Mouse (Mus musculus) hindbrain, embryonic 12.5 days (tissue): ENCODE data around the gene Gpatch8. TPM values are rescaled to one million over a fixed set of nuclear protein-coding genes. Genes with fewer than 3 reads are reported as not detected.
A peak's percentile ranks its signal among the peaks of the same experiment; 100 is the strongest.

Experiments used
- ATAC-seq: fragments of 200-750 bp; cut with Nextera tagmentation; 2 replicates; pipeline ENCODE4 v1.8.0; 2017; ENCODE audit warnings: moderate TSS enrichment; ENCODE audit not compliant: low FRiP score
- H3K27ac ChIP-seq: fragments of 300-500 bp; sonication (generic); 2 replicates; pipeline ENCODE4 v1.5.1; 2016; ENCODE audit warnings: mild to moderate bottlenecking
- H3K27me3 ChIP-seq: fragments of 300-500 bp; sonication (generic); 2 replicates; pipeline ENCODE4 v1.6.1; 2016; ENCODE audit warnings: mild to moderate bottlenecking
- H3K36me3 ChIP-seq: fragments of 300-500 bp; sonication (generic); 2 replicates; pipeline ENCODE4 v1.6.1; 2016; ENCODE audit warnings: mild to moderate bottlenecking
- H3K4me1 ChIP-seq: fragments of 300-500 bp; sonication (generic); 2 replicates; pipeline ENCODE4 v1.6.1; 2016
- H3K4me2 ChIP-seq: fragments of 300-500 bp; sonication (generic); replicated peaks from 2 replicates; pipeline ENCODE4 v1.6.1; 2016; ENCODE audit warnings: mild to moderate bottlenecking
- H3K4me3 ChIP-seq: fragments of 300-500 bp; sonication (generic); 2 replicates; pipeline ENCODE4 v1.5.1; 2016; ENCODE audit warnings: mild to moderate bottlenecking
- H3K9ac ChIP-seq: fragments of 300-500 bp; sonication (generic); 2 replicates; pipeline ENCODE4 v1.6.1; 2016; ENCODE audit warnings: mild to moderate bottlenecking, moderate library complexity
- H3K9me3 ChIP-seq: fragments of 300-500 bp; sonication (generic); replicated peaks from 2 replicates; pipeline ENCODE4 v1.6.1; 2016; ENCODE audit warnings: mild to moderate bottlenecking
- WGBS: fragments of 180-500 bp; shearing (Covaris S2); methylation state at CpG from one replicate; pipeline ENCODE4 v1.1.7; 2016; 5-methylcytosine and 5-hydroxymethylcytosine counted together
- polyA plus RNA-seq: library from polyadenylated mRNA; unstranded; fragments of >200 nt; fragmentation: Nextera tagmentation; extraction: Ambion mirVana; gene quantifications from 2 replicates; pipeline ENCODE4 v1.2.1, GENCODE M21; 2016

The Gpatch8 gene
- polyA plus RNA-seq, 1 experiment from 2014 or later: 74.6 TPM

- H3K27ac ChIP-seq: no peak overlapping the region
- no peak overlapping the region; the same call in 1 of the 2 replicates for H3K4me2 ChIP-seq
- H3K27me3 ChIP-seq: peaks cover 26% of the 10 kb centered on the region
- peaks cover 44% of the 10 kb centered on the region for H3K4me1 ChIP-seq
- H3K9ac ChIP-seq: no peak overlapping the region
- peaks cover 48% of the 10 kb centered on the region for H3K36me3 ChIP-seq
- H3K4me3 ChIP-seq: no peak overlapping the region
- WGBS: 67% methylated on average over 12 of the region's 12 CpGs
- ATAC-seq: no peak
- no peaks in the 10 kb centered on the region for H3K9me3 ChIP-seq
Measured at GRCm38 (mm10) chr11:102443740-102444139, 112.5 kb downstream of the Gpatch8 start.

- no peak overlapping the region for H3K27ac ChIP-seq
- ATAC-seq: no peak
- peaks cover 64% of the 10 kb centered on the region for H3K36me3 ChIP-seq
- WGBS: 83% methylated on average over 6 of the region's 6 CpGs
- no peak overlapping the region for H3K4me2 ChIP-seq
- no peak overlapping the region for H3K4me3 ChIP-seq
- no peaks in the 10 kb centered on the region for H3K9me3 ChIP-seq
- peaks cover 19% of the 10 kb centered on the region for H3K27me3 ChIP-seq
- peaks cover 48% of the 10 kb centered on the region for H3K4me1 ChIP-seq
- no peak overlapping the region for H3K9ac ChIP-seq
Measured at GRCm38 (mm10) chr11:102442089-102442488, 114.1 kb downstream of the Gpatch8 start.

DNA sequence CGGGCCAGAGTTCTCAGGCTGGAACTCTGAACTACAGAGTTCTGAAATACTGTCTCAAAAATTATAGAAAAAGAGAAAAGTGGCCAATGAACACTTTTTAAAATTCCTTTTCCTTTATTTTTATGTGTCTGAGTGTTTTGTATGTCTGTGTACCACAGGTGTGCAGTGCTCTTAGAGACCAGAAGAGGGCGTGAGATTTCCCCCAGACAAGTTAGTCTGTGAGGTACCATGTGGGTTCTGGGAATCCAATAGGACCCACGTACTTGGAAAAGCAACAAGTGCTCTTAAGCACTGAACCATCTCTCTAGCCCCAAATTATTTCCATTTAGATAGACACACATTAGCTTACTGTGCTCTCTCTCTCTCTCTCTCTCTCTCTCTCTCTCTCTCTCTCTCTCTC is 114.8 kb downstream of the Gpatch8 start:
- Histone ChIP-seq H3K9me3 (no peaks in the 10 kb centered on the region), H3K9ac (no peak overlapping the region), H3K27me3 (peaks cover 19% of the 10 kb centered on the region), H3K4me2 (no peak overlapping the region), H3K4me1 (peaks cover 52% of the 10 kb centered on the region), H3K4me3 (no peak overlapping the region), H3K36me3 (peaks cover 68% of the 10 kb centered on the region), H3K27ac (no peak overlapping the region)
- no peak for ATAC-seq
- 85% methylated on average over 3 of the region's 3 CpGs for WGBS

DNA sequence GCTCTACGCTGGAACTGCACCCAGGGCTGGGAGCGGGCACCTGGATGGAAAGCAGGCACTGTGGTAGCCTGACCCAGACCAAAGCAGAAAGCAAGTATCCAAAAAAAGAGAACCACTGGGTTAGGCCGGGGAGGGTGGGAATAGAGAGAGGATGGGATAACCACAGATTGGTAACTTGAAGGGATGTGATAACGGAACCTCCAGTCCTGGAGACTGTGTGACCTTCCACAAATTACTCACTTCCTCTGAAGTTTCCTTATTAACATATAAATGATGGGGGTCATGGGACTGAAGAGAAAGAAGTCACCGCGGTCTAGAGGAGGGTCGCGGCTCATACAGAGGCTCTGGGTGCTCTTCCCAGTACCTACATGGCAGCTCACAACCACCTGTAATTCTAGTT is 115.9 kb downstream of the Gpatch8 start:
- Histone ChIP-seq H3K4me1 (peaks cover 47% of the 10 kb centered on the region), H3K36me3 (peaks cover 80% of the 10 kb centered on the region), H3K27me3 (peaks cover 19% of the 10 kb centered on the region), H3K9me3 (no peaks in the 10 kb centered on the region), H3K27ac (no peak overlapping the region), H3K9ac (no peak overlapping the region), H3K4me3 (no peak overlapping the region), H3K4me2 (no peak overlapping the region)
- no peak for ATAC-seq
- WGBS: 84% methylated on average over 8 of the region's 8 CpGs

- WGBS: 78% methylated on average over 14 of the region's 14 CpGs
- H3K27me3 ChIP-seq: peaks cover 19% of the 10 kb centered on the region
- peaks cover 43% of the 10 kb centered on the region for H3K4me1 ChIP-seq
- no peak overlapping the region for H3K4me3 ChIP-seq
- peaks cover 86% of the 10 kb centered on the region for H3K36me3 ChIP-seq
- ATAC-seq: no peak
- no peak overlapping the region for H3K27ac ChIP-seq
- no peak overlapping the region; the same call in 1 of the 2 replicates for H3K4me2 ChIP-seq
- H3K9me3 ChIP-seq: no peaks in the 10 kb centered on the region
- H3K9ac ChIP-seq: no peak overlapping the region
Measured at GRCm38 (mm10) chr11:102439093-102440082, 116.8 kb downstream of the Gpatch8 start.

- 6% methylated on average over 77 of the region's 77 CpGs for WGBS
- Histone ChIP-seq H3K9me3 (no peaks in the 10 kb centered on the region), H3K9ac (peak overlapping the region; percentile 64), H3K27me3 (peaks cover 19% of the 10 kb centered on the region), H3K36me3 (peaks cover 83% of the 10 kb centered on the region), H3K4me2 (peak overlapping the region; percentile 63), H3K27ac (peak overlapping the region; percentile 71), H3K4me3 (peak overlapping the region; percentile 36), H3K4me1 (peaks cover 41% of the 10 kb centered on the region)
- no peak for ATAC-seq
Measured at GRCm38 (mm10) chr11:102438212-102439092, 117.7 kb downstream of the Gpatch8 start.

DNA sequence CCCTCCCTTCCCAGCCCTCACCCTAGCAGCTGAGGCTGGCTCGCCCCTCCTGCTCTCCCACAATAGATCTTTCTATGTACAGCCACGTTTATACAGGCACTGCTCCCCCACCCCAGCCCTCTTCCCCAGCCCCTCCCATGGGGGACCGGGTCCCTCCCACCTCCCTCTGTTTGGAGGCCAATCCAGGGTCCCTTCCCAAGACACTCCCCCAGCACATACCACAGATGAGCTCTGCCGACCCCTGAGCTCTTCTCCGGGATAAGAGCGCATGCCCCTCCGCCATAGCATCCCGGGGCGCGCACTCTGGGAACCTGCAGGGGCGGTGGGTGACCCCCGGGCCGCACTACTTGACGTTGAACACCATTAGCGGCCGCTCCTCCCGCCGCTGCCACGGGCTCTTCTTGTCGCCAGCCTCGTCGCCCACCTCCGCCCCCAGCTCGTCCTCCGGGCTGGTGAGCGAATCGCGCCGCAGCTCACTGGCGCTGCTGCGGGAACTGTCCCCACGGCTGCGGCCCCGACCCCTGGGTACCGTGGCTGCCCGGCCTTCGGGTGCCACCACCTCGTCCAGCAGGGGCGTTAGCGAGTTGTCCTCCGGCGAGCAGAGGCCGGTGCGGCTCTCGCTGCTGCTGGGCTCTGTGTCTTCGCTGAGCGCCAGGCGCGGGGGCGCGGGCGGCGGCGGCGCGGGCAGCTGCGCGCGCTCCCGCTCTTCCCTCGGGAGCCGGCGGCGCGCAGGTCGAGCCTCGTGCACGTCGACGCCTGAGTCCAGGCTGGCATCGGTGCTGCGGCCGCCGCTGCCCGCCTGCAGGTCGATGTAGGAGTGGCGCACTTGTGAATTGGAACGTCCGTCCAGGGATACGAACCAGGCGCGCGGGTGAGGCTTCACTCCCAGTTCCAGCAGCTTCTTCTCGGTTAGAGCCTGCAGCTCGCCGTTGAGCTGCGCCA is 118.8 kb downstream of the Gpatch8 start:
- Histone ChIP-seq H3K9ac (peak overlapping the region; percentile 64), H3K4me2 (peak overlapping the region; percentile 63), H3K4me3 (peak overlapping the region; percentile 36), H3K36me3 (peaks cover 75% of the 10 kb centered on the region), H3K27ac (peak overlapping the region; percentile 71), H3K27me3 (peaks cover 19% of the 10 kb centered on the region), H3K9me3 (no peaks in the 10 kb centered on the region), H3K4me1 (peaks cover 41% of the 10 kb centered on the region)
- WGBS: 3% methylated on average over 84 of the region's 87 CpGs
- ATAC-seq: peak; percentile 46

- no peak overlapping the region for H3K4me2 ChIP-seq
- no peak overlapping the region for H3K9ac ChIP-seq
- H3K4me1 ChIP-seq: peaks cover 46% of the 10 kb centered on the region
- no peak for ATAC-seq
- H3K9me3 ChIP-seq: no peaks in the 10 kb centered on the region
- H3K36me3 ChIP-seq: peaks cover 65% of the 10 kb centered on the region
- H3K27me3 ChIP-seq: peaks cover 19% of the 10 kb centered on the region
- 83% methylated on average over 10 of the region's 10 CpGs for whole genome bisulfite sequencing
- no peak overlapping the region for H3K4me3 ChIP-seq
- no peak overlapping the region for H3K27ac ChIP-seq
Measured at GRCm38 (mm10) chr11:102436471-102436790, 119.8 kb downstream of the Gpatch8 start.

DNA sequence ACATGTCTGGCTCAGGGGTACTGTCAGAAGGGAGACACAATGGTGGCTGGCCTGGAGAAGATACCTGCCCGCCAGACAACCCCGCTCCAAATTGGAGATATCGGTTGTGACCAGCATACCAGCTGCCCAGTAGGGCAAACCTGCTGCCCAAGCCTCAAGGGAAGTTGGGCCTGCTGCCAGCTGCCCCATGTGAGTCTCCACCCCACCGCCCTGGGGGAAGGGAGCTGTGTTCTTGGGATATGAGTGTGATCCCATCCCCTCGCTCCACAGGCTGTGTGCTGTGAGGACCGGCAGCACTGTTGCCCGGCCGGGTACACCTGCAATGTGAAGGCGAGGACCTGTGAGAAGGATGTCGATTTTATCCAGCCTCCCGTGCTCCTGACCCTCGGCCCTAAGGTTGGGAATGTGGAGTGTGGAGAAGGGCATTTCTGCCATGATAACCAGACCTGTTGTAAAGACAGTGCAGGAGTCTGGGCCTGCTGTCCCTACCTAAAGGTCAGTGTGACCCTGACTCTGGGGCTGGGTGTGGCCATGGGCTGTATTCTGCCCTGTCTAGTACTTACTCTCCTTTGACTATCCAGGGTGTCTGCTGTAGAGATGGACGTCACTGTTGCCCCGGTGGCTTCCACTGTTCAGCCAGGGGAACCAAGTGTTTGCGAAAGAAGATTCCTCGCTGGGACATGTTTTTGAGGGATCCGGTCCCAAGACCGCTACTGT is 120.3 kb downstream of the Gpatch8 start:
- peaks cover 60% of the 10 kb centered on the region for H3K36me3 ChIP-seq
- H3K27ac ChIP-seq: no peak overlapping the region
- peaks cover 46% of the 10 kb centered on the region for H3K4me1 ChIP-seq
- H3K9me3 ChIP-seq: no peaks in the 10 kb centered on the region
- H3K27me3 ChIP-seq: peaks cover 15% of the 10 kb centered on the region
- WGBS: 92% methylated on average over 18 of the region's 18 CpGs
- H3K4me2 ChIP-seq: no peak overlapping the region
- ATAC-seq: no peak
- H3K4me3 ChIP-seq: no peak overlapping the region
- H3K9ac ChIP-seq: no peak overlapping the region

DNA sequence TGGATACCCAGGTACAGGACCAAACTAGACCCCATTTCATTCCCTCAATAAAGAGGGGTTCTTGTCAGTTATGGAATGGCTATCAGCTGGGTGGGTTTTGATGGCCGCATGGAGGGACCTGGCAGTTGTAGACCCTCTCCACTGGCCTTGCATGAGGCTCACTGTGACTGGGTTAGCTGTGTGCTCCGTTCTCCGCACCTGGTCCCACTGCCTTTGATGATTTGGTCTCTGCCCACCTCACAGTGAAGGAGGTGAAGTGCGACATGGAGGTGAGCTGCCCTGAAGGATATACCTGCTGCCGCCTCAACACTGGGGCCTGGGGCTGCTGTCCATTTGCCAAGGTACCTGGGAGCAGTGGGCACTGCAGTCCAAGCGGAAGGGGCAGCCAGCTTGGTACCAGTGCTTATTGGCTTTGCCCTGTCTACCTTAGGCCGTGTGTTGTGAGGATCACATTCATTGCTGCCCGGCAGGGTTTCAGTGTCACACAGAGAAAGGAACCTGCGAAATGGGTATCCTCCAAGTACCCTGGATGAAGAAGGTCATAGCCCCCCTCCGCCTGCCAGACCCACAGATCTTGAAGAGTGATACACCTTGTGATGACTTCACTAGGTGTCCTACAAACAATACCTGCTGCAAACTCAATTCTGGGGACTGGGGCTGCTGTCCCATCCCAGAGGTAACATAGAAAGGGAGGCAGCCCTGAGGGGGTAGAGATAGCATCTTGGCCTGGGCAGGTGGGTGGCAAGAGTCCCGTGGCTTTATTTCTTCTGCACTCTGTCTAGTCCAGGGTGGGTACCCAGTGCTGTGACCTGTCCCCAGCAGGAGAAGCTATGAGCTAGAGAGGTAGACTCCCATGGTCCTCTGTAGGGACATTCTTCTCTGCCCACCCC is 121.1 kb downstream of the Gpatch8 start:
- no peaks in the 10 kb centered on the region for H3K9me3 ChIP-seq
- ATAC-seq: no peak
- H3K4me3 ChIP-seq: no peak overlapping the region
- peaks cover 51% of the 10 kb centered on the region for H3K36me3 ChIP-seq
- H3K27me3 ChIP-seq: peaks cover 12% of the 10 kb centered on the region
- H3K9ac ChIP-seq: no peak overlapping the region
- WGBS: 91% methylated on average over 11 of the region's 11 CpGs
- H3K4me2 ChIP-seq: no peak overlapping the region
- H3K27ac ChIP-seq: no peak overlapping the region
- H3K4me1 ChIP-seq: peaks cover 50% of the 10 kb centered on the region
